Mouse (Mus musculus) mesoderm, embryonic 11.5 days (tissue): ENCODE data around the gene Acpp.
A peak's percentile ranks its signal among the peaks of the same experiment; 100 is the strongest.

ENCODE experiments used
- DNase-seq: peaks from one replicate; pipeline ENCODE4 v3.0.0-alpha.2; 2012; ENCODE audit warnings: low read depth, low spot score

The Acpp gene

DNA sequence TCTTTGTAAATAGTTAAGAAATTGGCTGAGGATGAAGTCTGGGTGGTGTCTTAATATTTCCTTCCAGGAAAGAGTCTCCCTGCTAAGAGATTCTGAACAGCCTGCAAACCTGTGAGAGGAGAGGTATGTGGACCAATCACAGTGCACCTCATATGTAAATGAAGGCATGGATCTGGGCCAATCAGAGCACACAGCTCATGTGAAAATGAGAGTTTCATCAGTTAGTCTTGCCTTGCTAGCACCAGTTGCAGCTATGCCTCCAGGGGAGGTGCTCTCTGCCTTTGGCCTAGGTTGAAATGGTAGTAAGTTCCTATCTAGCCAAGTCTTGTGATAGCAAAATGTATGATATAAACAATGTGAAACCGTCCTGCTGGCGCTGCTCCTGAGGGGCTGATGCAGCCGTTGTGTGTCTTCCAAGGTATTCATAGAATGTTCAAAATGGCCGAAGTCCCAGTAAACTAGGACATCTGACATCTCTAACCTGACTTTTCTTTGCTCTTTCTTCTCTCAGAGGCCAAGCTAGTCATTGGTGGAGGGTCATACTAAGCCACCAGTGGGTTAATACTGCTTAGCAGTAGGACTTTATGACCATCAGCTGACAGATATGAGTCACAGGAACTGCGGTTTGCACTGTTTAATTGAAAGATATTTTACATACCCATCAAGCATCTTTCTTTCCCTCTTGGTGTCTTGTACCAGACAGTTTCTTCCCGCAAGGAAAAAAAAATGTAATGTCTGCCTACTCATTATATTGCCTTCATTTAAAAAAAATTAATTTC lies 32.0 kb downstream of the Acpp start:
- DNase-seq, result no peak

DNA sequence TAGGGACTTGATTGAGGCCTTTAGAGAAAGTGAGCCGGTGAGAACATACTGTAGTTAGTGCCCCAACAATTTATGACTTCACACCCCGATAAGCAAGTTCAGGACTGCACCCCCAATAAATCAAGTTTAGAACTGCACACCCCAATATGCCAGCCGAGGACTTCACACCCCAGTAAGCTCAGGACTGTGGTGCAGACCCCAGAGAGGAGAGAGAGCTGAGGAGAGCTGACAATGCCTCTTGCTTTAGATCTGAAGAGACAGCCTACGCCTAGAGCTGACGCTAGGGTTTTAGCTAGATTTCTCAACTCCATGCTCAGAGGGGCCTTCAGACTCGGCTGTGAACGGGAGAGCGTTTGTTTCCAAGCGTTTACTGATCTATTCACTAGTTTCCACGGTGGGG lies 32.7 kb downstream of the Acpp start:
- DNase-seq, result no peak

DNA sequence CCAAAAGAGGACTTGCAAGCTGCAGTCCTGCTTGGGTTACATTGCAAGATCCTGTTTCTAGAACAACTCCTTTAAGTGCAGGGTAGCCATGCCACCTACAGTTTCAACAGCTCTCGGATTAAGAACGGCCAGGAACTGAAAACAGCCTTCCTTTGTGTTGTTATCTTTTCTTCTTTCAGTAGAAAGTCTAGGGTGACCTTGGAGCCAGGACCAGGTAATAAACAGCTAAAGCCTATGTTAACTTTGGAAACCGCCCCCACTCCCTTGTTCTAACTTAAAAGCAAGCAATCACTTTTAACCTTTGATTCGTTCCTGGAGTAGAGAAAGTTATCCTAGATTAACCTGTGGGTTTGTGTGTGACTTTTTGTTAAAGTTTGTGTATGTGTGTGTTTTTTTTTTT lies 33.2 kb downstream of the Acpp start:
- DNase-seq, result no peak

DNA sequence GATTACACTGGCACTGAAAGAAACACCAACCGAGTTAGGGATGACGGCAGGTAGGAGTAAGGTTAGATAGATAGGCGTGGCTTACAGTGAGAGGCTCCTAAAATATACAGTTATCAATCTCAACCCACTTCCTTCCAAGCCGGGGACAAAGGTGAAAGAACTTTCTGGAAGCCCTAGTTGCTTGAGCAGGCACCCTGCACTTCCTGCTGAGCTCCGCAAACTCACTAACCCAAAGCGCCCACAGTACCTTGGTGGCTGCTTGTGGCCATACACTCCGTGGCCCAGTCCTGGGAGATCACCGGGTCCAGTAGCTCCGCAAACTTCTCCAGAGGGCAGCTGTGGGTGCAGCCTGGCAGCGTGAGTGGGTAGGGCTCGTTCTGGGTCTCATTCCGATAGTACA lies 37.0 kb downstream of the Acpp start:
- no peak for DNase-seq

DNA sequence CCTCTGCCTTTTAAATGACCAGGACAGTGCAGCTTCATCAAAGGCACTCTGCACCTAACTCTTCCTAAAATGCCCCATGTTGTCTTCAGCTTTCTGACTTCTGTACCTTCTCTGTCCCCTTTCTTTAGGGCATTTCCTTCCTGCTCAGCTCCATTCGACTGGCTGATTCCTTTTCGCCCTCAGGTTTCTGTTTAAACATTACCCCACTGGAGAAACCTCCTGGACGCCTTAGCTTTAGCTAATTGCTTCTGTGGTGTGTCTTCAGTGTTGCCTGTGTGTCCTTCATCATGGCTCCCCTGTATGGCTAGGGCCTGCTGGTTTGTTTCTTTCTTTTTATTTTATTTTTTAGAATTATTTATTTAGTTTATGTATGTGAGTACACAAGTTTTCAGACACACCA lies 40.5 kb downstream of the Acpp start:
- no peak for DNase-seq

DNA sequence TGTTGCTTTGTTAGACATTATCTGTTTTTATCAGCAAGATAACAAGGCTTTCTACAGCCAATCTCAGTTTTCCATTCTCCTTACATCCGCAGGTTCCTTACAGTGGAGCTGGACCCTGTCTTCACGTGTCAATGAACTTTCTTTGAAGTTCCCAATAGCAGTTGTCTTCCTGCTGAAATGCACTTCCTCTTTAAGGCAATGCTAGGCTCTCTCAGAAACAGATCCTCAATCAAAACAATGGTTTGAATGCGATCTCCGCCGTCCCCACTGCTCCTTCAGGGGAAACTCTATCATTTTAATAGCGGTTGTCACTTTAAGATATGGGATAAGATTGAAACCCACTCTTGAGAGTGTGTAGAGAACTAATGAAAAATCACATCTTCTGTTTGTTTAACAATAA lies 52.6 kb downstream of the Acpp start:
- DNase-seq, result no peak

DNA sequence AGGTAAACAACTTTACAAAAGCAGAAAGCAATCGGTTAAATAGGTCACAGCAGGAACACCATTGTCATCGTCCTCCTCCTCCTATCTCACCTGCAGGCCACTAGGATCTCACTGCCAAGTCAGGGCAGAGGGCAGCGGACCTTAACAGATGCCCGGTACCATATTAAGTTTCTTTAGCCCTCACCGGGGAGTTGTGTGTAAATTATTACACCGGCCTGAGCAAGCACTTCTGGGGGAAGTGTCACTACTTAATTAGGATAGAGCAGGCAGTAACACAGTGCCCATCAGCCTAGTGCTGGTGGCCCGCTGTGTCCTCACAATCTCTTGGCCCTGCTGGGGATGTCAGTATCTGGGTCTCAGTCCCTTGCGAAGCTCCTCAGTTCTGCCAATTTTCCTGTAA lies 55.0 kb downstream of the Acpp start:
- DNase-seq, result no peak

DNA sequence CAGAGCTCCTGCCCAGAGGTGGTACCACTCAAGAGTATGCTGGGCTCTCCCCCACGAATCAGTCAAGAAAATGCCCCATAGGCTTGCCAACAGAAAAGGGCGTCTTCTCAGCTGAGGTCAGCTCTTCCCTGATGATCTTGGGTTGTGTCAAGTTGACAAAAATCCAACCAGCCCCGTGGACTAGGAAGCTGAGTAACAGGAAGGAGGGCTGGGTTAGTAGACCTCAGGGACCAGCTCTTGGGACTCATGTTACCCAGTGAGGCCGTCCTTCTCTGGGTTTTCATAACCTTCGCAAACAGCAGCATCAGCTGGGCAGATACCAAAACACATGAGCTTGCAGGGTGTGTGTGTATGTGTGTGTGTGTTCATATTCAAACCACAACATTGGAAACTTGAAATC lies 55.8 kb downstream of the Acpp start:
- no peak for DNase-seq

DNA sequence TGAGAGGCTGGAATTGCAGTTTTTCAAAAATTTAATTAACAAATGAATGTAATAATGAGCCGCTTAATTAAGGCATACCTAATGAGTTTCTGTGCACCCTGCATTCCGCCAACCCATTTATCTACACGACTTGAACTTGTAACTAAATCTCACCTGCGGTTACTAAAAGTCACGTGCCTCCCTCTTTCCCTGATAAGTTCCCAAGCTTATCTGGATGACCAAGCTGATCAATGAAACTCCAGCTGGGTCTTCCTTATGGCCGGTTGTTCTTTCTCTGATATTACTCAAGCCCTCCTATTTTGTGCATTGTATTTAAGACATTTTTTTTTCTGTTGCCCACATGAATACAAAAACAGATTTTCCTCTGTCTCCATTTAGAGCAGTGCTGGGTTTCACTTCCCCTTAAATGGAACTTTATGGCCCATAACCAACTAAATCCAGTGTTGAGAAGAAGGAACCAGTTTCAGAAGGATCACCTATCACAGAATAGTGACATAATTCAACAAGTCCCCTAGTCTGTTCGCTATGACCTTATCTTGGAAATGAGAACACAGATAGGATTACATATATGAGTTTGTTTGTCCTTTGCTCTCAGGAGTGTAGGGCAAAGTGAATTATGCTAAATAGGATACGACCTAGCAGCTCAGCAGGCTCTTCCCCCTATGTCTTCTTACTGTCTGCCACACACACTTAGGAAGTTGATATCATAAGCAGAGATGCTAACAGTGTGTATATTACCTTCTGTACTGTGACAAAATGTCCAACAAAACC lies 56.6 kb downstream of the Acpp start:
- no peak for DNase-seq

DNA sequence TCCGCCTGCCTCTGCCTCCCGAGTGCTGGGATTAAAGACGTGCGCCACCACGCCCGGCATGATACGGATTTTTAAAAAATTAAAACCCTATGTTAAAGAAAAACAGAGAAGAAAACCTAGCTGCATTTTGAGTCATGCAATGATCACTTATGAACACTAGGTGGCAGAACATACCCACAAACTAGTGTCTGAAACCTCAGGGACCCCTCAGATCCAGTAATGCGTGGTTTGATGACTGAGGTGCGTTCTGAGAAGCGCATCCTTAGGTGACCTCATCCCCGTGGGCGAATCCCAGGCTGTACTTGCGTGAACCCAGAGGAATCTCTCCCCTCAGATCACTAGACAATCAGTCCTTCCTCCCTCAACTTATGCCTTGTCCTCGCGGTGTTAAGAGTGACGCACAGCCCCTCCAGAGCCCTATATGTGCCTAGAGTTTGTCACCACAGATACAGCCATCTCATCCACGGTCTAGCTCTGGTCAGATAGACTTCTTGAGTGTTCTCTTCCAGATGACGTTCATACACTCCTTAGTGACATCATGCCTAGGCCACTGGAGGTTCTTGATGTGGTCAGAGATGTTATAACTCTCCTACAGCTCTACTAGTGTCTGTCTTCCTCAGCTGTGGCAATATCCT lies 59.9 kb downstream of the Acpp start:
- DNase-seq, result peak; percentile 72

DNA sequence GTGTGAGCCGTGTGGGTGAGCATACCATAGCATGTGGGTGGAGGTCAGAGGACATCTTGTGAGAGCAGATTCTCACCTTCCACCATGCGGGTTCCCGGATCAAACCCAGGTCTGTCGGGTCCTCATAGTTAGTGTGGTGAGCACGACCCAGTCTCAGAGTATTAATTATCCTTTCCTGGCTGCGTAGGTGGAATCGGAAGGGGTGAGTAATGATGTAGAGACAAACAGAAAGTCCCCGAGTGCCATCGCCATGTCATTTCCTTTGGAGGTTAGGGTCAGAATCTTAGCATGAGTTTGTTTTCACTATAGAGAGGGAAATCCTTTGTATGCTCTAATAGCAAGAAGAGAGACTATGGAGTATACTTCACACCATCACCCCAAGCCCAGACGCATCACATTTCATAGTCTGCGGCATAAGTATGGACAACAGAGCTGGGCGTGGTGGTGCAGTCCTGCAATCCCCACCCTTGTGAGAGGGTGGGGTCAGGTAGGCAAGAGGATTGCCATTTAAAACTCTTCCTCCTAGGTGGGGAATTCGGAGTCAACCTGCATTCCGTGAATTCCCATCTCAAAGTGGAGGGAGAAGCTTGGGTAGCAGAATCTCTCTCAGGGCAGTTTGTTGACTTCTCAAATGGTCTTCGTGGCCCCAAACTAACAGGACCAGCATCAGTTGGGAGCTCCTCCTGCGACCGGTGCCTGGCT lies 62.3 kb downstream of the Acpp start:
- no peak for DNase-seq

DNA sequence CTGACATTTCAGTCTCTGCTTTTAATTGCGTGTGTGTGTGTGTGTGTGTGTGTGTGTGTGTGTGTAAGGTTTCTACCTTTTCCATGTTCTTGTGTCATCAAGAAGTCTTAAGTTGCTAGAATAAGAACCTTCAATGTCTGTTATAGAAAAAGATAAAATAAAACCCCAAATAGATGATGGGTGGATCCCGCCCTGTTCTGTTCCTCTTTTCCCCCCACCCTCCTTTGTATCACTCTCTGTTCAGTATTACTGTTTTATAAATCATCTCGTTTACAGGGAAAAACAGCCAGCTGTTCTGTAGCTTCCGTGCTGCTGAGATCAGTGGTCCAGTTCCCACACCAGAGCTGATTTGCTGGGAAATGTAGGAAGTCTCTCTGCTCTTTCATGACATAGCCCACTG lies 65.5 kb downstream of the Acpp start:
- DNase-seq, result no peak

DNA sequence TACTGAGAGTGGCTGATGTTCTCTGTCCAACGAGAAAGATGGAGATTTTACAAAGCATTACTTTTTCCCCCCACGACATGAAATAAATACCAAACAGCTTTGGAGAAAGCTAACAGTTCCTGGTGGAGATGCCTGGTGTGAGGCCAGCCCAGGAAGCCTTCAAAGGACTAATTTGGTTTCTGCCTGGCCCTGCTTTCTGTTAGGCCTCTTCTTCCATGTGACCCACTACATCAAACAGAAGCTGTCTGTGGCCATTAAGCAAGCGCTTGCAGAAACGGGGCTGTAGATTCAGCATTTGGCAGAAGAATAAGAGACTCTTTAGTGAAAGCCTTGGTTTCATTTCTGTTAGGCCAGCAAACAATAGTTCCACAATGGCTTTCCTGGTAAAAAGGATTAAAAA lies 65.9 kb downstream of the Acpp start:
- DNase-seq, result no peak

DNA sequence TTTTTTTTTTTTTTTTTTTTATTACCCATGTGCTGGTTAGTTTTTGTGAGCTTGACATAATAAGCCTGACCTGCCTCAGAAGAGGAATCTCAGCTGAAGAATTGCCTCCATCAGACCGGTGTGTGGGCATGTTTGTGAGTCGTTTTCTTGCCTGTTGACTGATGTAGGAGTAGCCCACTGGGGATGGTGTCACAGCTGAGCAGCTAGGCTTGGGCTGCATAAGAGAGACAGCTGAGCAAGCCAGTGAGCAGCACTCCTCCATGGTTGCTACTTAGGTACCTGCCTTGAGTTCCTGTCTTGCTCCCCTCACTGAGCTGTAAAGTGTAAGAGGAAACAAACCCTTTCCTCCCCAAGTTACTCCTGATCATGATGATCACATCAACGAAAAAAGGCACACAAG lies 67.6 kb downstream of the Acpp start:
- DNase-seq, result no peak

DNA sequence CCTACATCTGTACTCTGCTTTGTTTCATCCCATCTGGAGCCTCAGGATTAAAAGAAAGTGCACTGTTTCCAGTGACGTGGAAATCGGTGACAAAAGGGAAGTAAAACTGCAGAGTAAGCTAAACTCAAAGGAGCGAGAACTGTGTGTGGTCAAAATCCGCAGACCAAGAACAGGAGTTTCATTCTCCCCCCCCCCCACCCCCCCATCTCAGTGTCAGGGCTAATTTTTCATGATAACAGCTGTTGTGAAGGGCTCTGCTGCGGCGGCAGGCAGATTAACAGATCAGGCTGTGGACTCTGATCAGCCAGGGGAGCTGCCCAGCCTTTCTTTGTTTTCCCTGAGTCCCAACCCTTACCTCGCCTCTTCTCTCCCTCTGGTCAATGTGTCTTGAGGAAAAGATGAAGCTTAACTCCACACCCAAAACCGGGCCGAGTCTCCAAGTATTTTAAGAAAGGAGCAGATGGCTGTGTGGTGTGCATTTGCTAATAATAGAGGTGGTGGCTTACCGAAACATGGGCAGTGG lies 68.1 kb downstream of the Acpp start:
- no peak for DNase-seq

DNA sequence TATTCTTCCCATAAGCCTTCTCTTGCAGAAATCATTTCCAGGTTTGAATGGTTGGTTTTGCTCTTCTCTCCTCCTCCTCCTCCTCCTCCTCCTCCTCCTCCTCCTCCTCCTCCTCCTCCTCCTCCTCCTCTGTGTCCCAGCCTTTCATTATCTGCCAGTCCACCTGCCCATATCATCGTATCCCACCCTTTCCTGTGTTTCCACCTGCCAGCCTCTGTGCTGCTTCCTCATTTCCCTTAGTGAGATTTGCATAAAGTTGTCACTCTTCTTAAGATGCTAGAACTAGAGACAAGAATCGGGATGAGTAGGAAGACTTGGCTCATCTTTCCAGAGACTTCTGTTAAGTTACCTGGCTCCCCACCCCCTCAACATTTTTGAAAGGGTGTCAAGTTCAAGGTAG lies 73.0 kb downstream of the Acpp start:
- no peak for DNase-seq

DNA sequence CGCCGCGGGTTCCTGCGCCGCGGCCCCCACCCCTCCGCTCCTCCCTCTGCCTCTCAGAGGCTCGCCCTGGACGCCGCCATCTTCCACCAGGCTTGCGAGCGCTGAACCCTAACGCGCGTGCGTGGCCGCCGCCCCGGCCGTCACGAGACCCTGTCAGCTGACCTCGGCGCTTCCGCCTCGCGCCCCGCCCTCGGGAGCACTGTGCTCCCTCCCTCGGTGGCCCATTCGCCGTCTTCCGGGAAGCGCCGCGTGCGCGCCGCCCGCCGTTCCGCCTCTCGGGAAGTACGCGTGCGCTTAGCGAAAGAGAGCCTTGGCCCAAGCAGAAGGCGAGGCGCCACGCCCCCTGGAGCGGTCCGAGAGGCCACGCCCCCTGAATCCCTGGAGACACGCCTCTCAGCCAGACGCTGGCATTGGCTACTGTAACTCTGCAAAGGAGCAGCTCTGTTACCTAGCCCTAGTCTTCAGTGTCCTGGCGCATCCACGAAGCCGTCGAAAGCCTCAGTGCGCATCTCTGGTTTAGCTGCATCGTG lies 74.7 kb downstream of the Acpp start, which contains the start of gene Dnajc13:
Gene Dnajc13, minus strand, starts transcription at position 108 of the 530 bp plus-strand sequence.
- peak; percentile 98 for DNase-seq

DNA sequence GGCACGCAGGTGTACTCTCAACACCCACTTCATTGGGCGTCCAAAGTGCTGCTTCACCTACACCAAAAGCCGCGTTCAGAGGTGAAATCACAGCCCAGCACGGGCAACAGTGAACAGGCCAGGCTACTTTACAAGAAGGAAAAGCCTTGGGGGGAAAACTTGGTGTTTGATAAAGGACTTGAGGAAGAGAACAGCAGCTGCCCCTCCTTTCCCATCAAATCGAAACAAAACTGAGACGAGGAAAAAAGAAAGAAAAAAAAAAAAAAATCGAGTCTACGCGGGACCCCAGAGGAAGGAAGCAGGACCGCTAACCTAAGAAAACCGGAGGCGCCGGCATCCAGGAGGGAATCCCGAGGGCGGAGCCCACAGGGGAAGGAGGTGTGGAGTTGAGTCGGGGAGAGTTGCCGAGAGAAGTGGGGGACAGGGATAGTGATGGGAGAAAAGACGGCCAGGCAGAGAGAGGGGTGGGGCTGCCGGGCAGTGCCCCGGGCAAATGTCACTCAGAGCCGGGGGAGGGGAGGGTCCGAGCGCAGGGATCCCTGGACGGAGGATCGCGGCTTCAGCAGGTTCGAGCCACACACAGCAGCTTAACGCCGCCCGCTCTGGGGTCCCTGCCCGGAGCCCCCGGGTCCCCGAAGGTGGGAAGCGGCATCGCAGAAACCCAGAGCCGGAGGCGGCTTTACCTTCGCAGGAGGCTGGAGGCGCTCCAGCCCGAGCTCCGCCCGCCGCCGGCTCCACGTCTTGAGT lies 75.4 kb downstream of the Acpp start:
- peak; percentile 61 for DNase-seq

DNA sequence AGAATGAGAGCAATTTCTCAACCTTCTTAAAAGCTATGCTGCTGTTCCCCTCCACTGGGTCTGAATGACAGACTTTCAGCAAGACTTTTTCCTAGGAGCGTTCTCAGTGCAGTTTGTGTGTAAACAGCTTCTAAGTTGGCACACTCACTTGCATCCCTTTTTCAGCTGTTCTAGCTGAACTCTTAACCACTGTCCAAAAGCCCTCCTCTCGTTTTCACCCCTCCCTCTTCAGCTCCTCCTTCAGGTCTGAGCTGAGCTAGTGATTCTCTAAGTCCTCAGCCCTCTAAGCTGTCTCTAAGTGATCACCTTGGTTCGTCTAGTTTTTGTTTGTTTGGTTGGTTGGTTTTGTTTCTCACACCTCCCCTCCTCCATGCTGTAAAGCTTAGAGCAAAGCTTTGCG lies 77.2 kb downstream of the Acpp start:
- DNase-seq, result no peak

DNA sequence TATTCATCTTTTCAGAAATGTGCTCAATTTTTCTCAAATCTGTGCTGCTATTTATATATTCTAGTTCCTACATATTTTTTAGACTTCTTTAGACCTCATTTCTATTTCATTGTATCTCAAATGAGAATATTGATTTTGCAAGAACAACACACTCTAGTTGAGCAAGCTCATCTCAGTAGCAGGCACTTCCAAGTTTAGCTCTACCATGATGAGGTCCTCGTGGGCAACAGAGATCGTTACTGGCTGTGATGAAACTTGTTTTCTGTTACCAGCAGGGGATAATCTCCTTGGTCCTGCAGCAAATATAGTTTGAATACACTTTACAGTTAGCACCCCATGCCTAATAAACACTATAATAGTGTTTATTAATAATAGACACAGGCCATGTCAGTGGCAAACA lies 81.5 kb downstream of the Acpp start:
- no peak for DNase-seq
